Mouse (Mus musculus) spleen, adult 10 weeks (tissue): ENCODE data around the gene 2310046K23Rik. TPM values are rescaled to one million over a fixed set of nuclear protein-coding genes. Genes with fewer than 3 reads are reported as not detected.

Experiments used
- polyA plus RNA-seq: library from polyadenylated mRNA; stranded (reverse); fragments of 350-450 nt; fragmentation: Illumina TruSeq; extraction: RNeasy Lipid Tissue Mini Kit (QIAGEN cat#74804); gene quantifications from one replicate; pipeline ENCODE4 v1.2.3, GENCODE M21; 2015; ENCODE audit warnings: low replicate concordance; ENCODE audit not compliant: insufficient read depth

The 2310046K23Rik gene
- not detected for polyA plus RNA-seq

DNA sequence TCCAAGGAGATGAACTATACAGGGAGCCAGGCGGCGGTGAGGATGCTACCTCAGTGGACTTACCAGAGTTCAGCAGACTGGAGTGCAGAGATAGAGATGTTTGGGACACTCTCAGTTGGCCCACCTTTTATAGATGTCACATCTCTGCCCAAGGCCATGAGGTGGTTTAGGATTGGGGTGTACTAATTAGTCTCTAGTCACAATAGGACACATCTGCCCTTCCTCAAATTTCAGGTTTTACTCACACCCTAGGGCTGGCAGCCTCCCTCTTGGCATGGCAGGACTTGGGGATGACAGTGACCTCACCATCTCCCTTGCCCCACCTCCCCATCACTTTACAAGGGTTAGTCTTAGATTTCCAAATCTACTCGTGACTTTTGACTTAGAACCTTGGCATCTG lies at the start of gene 2310046K23Rik:
2310046K23Rik (minus strand) TSS at position 101 of the 400 bp plus-strand sequence.

DNA sequence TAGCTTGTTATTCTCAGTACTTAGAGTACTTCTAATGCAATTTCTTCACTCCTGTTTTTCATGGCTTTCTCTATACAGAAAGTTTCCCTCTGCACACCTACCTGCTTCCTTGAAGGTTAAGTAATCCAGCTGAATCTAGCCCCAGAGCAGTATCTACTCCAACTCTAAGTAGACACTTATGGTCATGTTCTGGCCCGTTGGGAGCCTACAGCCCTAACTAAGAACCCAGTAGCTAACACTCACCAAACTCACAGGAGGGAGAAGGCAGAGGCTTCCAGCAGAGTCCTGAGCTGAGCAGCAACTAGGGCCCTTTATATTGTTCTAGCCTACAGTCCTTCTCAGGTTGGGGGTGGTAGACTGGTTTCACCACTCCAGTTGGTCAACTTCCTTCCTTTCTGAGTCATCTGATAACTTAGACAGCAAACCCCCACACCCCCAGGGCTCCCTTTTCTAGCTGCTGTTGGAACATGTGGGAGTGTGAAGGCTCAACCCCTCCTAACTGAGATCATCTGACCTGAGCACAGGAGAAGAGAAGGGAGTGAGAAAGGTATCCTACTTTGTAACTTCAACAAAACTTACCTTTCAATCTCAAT lies 39.2 kb upstream of the 2310046K23Rik start, which contains the start of gene Ivl:
Ivl (minus strand) TSS at position 287 of the 593 bp plus-strand sequence.

DNA sequence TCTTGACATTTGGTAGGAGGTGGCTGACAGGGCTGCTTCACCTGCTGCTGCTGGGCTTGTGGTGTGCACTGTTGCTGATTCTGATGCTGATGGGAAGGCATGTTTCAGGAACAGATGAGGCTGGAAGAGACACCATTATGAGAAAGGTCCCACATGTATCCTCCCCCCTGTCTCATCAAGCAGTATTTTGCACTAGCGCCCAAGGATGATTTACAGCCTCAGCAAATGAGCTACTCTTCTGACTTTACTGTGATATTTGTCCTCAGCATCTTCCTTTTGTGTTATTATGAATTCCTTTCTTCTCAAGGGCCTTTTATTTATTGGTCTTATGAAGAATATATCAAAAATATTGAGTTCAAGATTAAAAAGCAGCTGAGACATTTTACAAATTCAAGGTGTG lies 33.9 kb downstream of the 2310046K23Rik start, which contains the start of gene Sprr4:
Sprr4 (minus strand) TSS at position 101 of the 400 bp plus-strand sequence.

DNA sequence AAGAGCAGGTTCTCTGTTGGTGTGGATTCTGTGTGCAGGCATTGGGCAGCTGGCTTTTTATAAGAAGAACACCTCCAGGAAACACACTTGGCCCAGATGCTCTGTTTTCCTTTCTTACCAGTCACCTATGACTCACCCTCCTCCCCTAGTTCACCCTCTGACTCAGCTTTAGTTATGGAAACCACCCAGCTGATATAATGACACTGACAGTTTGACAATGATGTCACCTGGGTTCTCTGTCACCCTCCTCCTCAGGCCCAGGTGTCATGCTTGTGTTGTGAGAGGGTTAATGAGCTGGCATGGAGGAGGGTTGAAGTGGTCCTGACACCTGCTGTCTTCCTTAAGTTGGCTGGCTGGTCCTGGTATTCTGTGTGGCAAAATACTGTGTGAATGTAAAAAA lies 48.4 kb downstream of the 2310046K23Rik start, which contains the start of gene Sprr1a:
Sprr1a (minus strand) TSS at position 33 of the 400 bp plus-strand sequence.

Other genes with a start within 250 kb of the 2310046K23Rik start
- not detected for gene Sprr2a3, start 249.1 kb downstream of the 2310046K23Rik start, polyA plus RNA-seq
- gene Sprr2b, start 217.9 kb downstream of the 2310046K23Rik start, polyA plus RNA-seq: not detected
- not detected for gene Sprr2d, start 195.4 kb downstream of the 2310046K23Rik start, polyA plus RNA-seq
- not detected for gene Sprr2e, start 182.4 kb downstream of the 2310046K23Rik start, polyA plus RNA-seq
- not detected for gene Sprr2f, start 169.3 kb downstream of the 2310046K23Rik start, polyA plus RNA-seq
- gene Sprr2h, start 148.8 kb downstream of the 2310046K23Rik start, polyA plus RNA-seq: not detected
- not detected for gene Sprr2i, start 126.5 kb downstream of the 2310046K23Rik start, polyA plus RNA-seq
- not detected for gene Sprr2j-ps, start 116.4 kb downstream of the 2310046K23Rik start, polyA plus RNA-seq
- 1.4 TPM for gene Gm9774, start 105.1 kb downstream of the 2310046K23Rik start, polyA plus RNA-seq
- gene Sprr2k, start 101.9 kb downstream of the 2310046K23Rik start, polyA plus RNA-seq: not detected
- not detected for gene Sprr1b, start 95.7 kb downstream of the 2310046K23Rik start, polyA plus RNA-seq
- gene Sprr3, start 75.8 kb downstream of the 2310046K23Rik start, polyA plus RNA-seq: not detected
- not detected for gene Sprr1a, start 48.6 kb downstream of the 2310046K23Rik start, polyA plus RNA-seq
- gene Sprr4, start 34.0 kb downstream of the 2310046K23Rik start, polyA plus RNA-seq: not detected
- not detected for gene Ivl, start 39.2 kb upstream of the 2310046K23Rik start, polyA plus RNA-seq
- gene Smcp, start 54.5 kb upstream of the 2310046K23Rik start, polyA plus RNA-seq: not detected
- gene 2210017I01Rik, start 73.0 kb upstream of the 2310046K23Rik start, polyA plus RNA-seq: not detected
- not detected for gene Lce6a, start 87.1 kb upstream of the 2310046K23Rik start, polyA plus RNA-seq
- not detected for gene Lce1a1, start 113.8 kb upstream of the 2310046K23Rik start, polyA plus RNA-seq
- gene Lce1b, start 122.4 kb upstream of the 2310046K23Rik start, polyA plus RNA-seq: not detected
- gene Lce1a2, start 135.8 kb upstream of the 2310046K23Rik start, polyA plus RNA-seq: not detected
- gene Lce1c, start 144.7 kb upstream of the 2310046K23Rik start, polyA plus RNA-seq: not detected
- gene Lce1d, start 152.7 kb upstream of the 2310046K23Rik start, polyA plus RNA-seq: not detected
- not detected for gene Lce1e, start 174.6 kb upstream of the 2310046K23Rik start, polyA plus RNA-seq
- gene Lce1f, start 185.8 kb upstream of the 2310046K23Rik start, polyA plus RNA-seq: not detected
- gene Gm38119, start 204.6 kb upstream of the 2310046K23Rik start, polyA plus RNA-seq: not detected
- gene Lce1g, start 217.8 kb upstream of the 2310046K23Rik start, polyA plus RNA-seq: not detected
- not detected for gene Lce1h, start 230.6 kb upstream of the 2310046K23Rik start, polyA plus RNA-seq
- gene Lce1i, start 244.4 kb upstream of the 2310046K23Rik start, polyA plus RNA-seq: not detected